Mouse (Mus musculus): ENCODE measurements around the gene Nkain2.
A peak's percentile ranks its signal among the peaks of the same experiment; 100 is the strongest.
"Not testable (repeated sequence)": the region's sequence is repeated elsewhere in the genome, so short reads cannot be mapped to it uniquely, and the experiment has no call there.

Gene Nkain2

GRCm38 (mm10) chr10:32052546-32053295 lies 837.5 kb downstream of the Nkain2 start:
- DNase-seq, result no peak

- DNase-seq, result no peak
These were observed 838.2 kb downstream of the Nkain2 start for GRCm38 (mm10) chr10:32052045-32052444.

GRCm38 (mm10) chr10:32029996-32030395 lies 860.3 kb downstream of the Nkain2 start:
- no peak for DNase-seq

DNA sequence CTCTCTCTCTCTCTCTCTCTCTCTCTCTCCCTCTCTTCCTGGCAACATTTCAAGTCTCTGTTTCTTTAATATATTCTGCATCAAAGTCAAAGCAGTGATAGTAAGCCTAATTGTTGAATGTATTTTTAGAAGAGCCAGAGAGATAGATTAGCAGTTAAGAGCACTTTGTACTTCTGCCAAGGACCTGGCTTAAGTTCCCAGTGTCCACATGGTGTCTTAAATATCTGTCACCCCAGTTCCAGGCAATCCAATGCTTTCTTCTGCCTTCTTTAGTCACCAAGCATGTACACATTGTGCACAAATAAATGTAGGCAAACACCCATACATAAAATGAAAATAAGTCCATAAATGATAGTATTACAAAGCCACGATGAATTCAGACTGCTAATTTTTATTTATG lies 871.9 kb downstream of the Nkain2 start:
- no peak for DNase-seq

DNA sequence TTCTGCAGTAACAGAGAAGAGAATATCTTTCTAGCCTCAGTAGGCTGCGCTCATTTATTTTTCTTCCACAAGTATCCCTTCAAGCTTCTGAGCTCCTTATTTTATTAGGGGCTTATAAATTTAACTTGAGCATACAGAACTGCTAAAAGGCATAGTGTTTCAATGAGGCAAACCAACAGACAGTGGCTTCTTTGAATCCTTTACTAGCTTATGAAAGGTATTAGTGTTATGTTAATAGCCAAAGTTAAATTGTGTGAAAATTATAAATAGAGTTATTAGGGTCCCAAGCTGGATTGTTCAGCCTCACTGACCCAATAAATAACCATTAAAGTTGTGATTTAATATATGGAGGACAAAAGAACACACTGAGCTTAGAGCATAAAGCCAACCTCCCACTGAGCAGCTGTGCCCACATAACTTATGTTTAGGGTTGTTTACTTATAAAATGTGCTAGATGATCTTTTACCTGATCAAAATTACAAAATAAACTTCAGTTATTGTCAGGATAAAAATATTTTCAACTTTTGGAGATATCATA lies 889.0 kb downstream of the Nkain2 start:
- DNase-seq, result no peak

GRCm38 (mm10) chr10:31993205-31993604 lies 897.1 kb downstream of the Nkain2 start:
- DNase-seq, result no peak

DNA sequence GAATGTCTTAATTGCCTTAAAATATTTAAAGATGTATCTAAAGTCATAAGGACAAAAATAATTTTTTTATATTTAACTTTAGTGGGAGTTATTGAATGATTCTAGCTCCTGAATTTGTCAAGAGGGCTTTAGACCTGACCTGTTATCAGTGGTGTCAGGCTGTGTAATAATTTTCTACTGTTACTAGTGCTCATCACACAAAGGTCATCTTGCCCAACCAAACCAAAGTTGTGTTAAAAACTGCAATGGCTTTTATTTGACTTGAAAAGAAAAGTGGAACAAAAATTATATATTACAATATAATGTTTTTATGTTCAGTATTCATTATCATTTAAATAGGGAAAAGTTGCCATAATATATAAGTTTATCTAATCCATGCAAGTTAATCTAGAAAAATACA lies 911.9 kb downstream of the Nkain2 start:
- DNase-seq, result no peak

DNA sequence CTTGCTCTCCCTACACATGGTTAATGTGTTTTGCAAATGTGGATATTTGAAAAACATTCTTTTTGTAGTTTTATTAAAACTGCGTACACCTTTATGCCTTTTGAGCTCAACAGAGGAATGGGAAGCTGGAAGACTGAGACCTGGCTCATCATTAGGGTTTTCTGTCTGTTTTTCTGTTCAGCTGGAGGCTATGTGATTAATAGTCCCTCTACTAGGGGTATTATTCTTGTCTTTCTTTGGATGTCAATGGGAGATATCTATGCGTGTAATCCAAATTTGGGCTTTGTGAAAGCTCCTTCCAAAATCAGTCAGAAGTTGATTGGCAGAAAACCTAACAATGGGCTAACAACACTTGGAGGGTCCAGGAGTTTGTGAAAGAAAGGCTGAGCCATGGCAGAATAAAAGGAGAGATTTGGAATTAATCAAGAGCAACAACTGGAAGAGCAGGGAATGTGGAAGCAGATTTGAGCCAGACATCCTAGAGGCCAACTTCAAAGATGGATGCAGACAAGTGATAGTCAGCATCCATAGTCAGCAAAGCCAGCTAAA lies 943.0 kb downstream of the Nkain2 start:
- no peak for DNase-seq

GRCm38 (mm10) chr10:31931961-31932360 lies 958.3 kb downstream of the Nkain2 start:
- no peak for DNase-seq

DNA sequence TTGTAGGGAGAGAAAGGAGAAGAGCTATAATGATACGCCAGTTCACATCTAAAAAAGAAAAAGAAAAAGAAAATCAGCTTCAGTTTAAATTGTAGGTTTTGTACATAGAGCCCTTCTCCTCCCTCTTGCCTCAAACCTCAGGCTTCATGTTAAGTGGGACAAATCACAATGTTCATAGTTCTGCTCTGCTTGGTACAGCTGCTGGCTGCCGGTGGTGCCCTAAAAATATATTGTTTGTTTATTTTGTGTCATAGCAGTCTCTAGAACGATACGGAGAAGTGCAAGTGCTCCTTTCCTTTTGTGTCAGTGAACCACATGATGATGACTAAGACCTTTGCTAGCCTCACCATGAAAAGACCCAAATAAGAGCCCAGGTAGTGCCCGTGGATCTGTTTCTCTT lies 962.6 kb downstream of the Nkain2 start:
- DNase-seq, result no peak

DNA sequence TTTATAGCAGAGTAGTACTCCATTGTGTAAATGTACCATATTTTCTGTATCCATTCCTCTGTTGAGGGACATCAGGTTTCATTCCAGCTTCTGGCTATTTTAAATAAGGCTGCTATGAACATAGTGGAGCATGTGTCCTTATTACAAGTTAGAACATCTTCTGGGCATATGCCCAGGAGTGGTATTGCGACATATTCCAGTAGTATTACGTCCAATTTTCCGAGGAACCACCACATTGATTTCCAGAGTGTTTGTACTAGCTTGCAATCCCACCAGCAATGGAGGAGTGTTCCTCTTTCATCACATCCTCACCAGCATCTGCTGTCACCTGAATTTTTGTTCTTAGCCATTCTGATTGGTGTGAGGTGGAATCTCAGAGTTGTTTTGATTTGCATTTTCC lies 969.4 kb downstream of the Nkain2 start:
- DNase-seq, result not testable (repeated sequence)

- DNase-seq, result no peak
These were observed 982.8 kb downstream of the Nkain2 start for GRCm38 (mm10) chr10:31907488-31907887.

GRCm38 (mm10) chr10:31899501-31899900 lies 990.8 kb downstream of the Nkain2 start:
- no peak for DNase-seq

DNA sequence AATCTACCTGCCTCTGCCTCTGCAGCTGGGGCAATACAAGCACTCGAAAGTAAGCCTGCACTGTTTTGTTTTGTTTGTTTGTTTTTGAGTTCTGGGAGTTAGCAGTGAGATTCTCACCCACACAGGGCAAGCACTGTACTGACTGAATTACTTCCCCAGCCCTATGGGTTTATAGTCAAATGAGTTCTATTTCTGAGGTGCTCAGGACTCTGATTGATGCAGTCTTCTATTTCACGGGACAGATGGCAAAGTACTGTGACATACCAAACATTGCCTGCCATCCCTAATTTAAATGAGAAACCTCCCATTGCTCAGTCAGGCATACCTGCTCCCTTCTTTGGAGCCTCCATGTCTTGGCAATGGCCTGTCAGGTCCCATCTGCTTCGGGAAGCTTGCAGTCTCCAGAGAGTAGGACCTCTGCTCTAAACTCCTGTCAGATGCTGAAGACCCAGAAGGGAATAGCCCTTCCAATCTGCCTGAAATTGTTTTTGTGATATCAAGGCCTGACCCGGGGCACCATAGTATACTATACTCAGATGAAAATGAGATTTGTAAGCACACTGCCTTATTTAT lies 1016.9 kb downstream of the Nkain2 start:
- DNase-seq, result no peak

DNA sequence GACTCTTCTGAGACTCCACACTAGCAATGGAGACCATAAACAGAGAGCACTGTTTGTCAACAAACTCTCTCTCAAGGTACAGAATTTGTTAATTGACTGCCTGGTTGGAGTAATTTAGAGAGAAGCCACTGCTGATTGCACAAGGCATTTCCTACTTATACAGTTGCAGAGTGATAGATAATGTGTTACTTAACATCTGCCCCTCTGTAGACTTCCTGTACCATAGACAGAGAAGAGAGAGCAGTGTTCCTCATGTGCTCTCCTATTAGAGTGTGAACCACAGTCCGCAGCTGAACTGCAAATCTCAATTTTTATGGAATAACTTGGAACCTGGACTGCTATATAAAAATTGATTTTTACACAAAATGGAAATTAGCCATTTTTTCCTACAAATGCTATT lies 1022.0 kb downstream of the Nkain2 start:
- no peak for DNase-seq

DNA sequence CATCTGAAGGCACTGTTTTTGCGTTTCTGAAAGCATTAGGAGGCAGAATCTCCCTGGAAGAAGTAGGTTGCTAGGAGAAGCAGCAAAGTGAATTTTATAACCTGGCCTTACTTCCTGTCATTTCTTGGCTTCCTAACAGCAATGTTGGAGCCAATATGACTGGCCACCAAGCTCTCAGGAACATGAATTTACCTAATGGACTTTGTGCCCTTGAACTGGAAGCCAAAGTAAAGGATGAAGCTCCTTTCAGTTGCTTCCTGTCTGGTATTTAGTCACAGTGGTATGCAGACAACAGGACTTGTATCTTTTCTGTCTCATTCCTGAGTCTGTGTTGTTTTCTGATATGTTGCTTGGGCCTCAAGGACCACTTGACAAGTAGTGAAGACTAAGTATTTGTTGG lies 1063.2 kb downstream of the Nkain2 start:
- DNase-seq, result no peak

- DNase-seq, result no peak
These were observed 1077.7 kb downstream of the Nkain2 start for GRCm38 (mm10) chr10:31812543-31812942.

DNA sequence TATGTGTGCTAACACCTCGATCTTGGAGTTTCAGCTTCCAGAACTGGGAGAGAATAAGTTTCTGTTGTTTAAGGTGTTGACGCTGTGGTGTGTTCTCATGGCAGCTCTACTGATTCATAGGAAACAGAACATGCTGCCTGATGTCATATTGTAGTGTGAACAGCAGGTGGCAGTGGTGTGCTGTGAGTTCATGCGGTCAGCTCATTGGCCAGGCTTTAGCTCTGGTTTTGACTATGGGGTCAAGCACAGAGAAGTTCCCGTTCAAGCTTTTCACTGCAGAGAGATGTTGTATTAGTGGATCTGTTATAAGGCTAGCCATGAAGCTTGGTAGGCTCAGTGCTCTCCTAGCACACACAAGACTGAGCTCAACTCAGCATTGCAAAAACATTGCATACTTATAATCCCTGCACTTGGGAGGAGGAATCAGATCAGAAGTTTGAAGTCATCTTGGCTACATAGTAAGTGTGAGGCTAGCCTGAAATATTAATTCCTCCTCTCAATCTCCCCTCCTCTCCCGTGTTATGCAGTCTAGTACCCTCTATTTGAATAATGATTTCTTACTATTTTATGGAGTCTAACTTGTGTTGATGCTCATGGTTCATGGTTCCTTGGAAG lies 1147.7 kb downstream of the Nkain2 start:
- DNase-seq, result peak; percentile 49 to 59

GRCm38 (mm10) chr10:31728036-31728435 lies 1162.2 kb downstream of the Nkain2 start:
- DNase-seq, result no peak

DNA sequence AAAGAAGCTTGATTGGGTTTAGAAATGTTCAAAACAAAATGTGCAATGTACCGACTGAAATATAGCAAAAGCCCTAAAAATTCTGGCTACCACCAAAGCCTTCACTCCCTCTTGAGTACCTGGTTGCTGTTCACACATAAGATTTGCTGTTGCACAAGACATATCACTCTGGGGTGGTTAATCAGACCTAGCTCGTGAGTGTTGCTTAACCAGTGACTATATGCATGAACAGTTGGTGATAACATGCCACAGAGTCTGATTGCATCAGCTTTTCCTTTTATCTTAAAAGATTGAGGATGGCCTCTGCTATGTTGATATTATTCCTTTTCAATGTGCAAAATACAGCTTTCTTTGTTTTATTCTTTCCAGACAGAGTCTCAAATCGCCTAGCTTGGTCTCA lies 1243.0 kb downstream of the Nkain2 start:
- no peak for DNase-seq

DNA sequence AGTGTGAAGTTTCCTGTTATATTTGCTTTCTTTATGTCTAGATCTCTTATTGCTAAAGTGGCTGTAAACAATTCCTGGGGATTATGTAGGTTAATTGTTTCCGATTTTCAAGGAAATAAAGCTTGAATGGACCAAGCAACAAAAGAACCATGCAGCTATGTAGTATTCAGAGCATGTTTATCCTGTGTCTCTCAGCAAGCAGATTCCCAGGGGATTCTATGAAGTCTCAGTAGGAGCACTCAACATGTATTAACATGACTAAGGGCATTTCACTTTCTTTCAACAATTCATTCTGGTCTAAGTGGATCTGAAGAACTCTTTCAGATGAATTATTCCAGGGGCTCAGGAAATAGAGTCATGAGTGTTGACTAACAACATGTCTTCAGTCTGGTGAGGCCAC lies 1244.2 kb downstream of the Nkain2 start:
- no peak for DNase-seq
